Mouse (Mus musculus): Measurements from ENCODE around the gene Mbd6. TPM values are rescaled to one million over a fixed set of nuclear protein-coding genes. Genes with fewer than 3 reads are reported as not detected.

The Mbd6 gene
- polyA plus RNA-seq, 1 experiment from 2014 or later: 8.5 TPM

GRCm38 (mm10) chr10:127288328-127288799 is 454 bp downstream of the Mbd6 start:
- ATAC-seq (ENCODE audit: low FRiP score, low TSS enrichment): peak; percentile 8
- no peaks in the 10 kb centered on the region for H3K9me3 ChIP-seq (ENCODE audit: control insufficient read depth, low read length)
- H3K9ac ChIP-seq (ENCODE audit: low read length): peak overlapping the region; percentile 79
- DNase-seq (ENCODE audit: low spot score): no peak
- peak overlapping the region; percentile 79 for H3K4me2 ChIP-seq (replicated peaks; ENCODE audit: low read depth)
- H3K36me3 ChIP-seq (ENCODE audit: control insufficient read depth, insufficient read depth, low read length): peaks cover 30% of the 10 kb centered on the region
- H3K4me3 ChIP-seq (ENCODE audit: low read depth, low read length): peak overlapping the region; percentile 67
- peaks cover 11% of the 10 kb centered on the region for H3K4me1 ChIP-seq (replicated peaks; ENCODE audit: control insufficient read depth, insufficient read depth)
- H3K27ac ChIP-seq (replicated peaks): peak overlapping the region; percentile 99
- no peaks in the 10 kb centered on the region for H3K27me3 ChIP-seq (ENCODE audit: control insufficient read depth, insufficient read depth, low read length)
- TF ChIP-seq EP300 (optimal IDR thresholded peaks at IDR 0.05) (no peak), CTCF (IDR thresholded peaks at IDR 0.05; ENCODE audit: low read depth) (no peak)
- under 1% methylated on average over 16 of the region's 28 CpGs for WGBS

- peak overlapping the region; percentile 79 for H3K4me2 ChIP-seq (replicated peaks; ENCODE audit: low read depth)
- no peak for DNase-seq (ENCODE audit: low spot score)
Measured at GRCm38 (mm10) chr10:127287936-127288293, 903 bp downstream of the Mbd6 start.

GRCm38 (mm10) chr10:127287271-127287935 is 1.4 kb downstream of the Mbd6 start:
- H3K4me3 ChIP-seq (ENCODE audit: low read depth, low read length): peak overlapping the region; percentile 67
- H3K27ac ChIP-seq (replicated peaks): peak overlapping the region; percentile 99
- DNase-seq (ENCODE audit: low spot score) (no peak), ATAC-seq (ENCODE audit: low FRiP score, low TSS enrichment) (no peak)
- H3K4me2 ChIP-seq (replicated peaks; ENCODE audit: low read depth): peak overlapping the region; percentile 79
- peaks cover 35% of the 10 kb centered on the region for H3K36me3 ChIP-seq (ENCODE audit: control insufficient read depth, insufficient read depth, low read length)
- no peaks in the 10 kb centered on the region for H3K27me3 ChIP-seq (ENCODE audit: control insufficient read depth, insufficient read depth, low read length)
- 51% methylated on average over 15 of the region's 15 CpGs for WGBS
- H3K4me1 ChIP-seq (replicated peaks; ENCODE audit: control insufficient read depth, insufficient read depth): peaks cover 10% of the 10 kb centered on the region
- H3K9me3 ChIP-seq (ENCODE audit: control insufficient read depth, low read length): no peaks in the 10 kb centered on the region
- TF ChIP-seq CTCF (IDR thresholded peaks at IDR 0.05; ENCODE audit: low read depth) (no peak), EP300 (optimal IDR thresholded peaks at IDR 0.05) (no peak)
- H3K9ac ChIP-seq (ENCODE audit: low read length): peak overlapping the region; percentile 79

More at GRCm38 (mm10) chr10:127287936-127288293, 903 bp downstream of the Mbd6 start:
- H3K9me3 ChIP-seq (ENCODE audit: control insufficient read depth, low read length): no peaks in the 10 kb centered on the region
- 2% methylated on average over 3 of the region's 3 CpGs for WGBS
- peak overlapping the region; percentile 67 for H3K4me3 ChIP-seq (ENCODE audit: low read depth, low read length)
- H3K27ac ChIP-seq (replicated peaks): peak overlapping the region; percentile 99
- peaks cover 11% of the 10 kb centered on the region for H3K4me1 ChIP-seq (replicated peaks; ENCODE audit: control insufficient read depth, insufficient read depth)
- no peaks in the 10 kb centered on the region for H3K27me3 ChIP-seq (ENCODE audit: control insufficient read depth, insufficient read depth, low read length)
- H3K36me3 ChIP-seq (ENCODE audit: control insufficient read depth, insufficient read depth, low read length): peaks cover 31% of the 10 kb centered on the region
- ATAC-seq (ENCODE audit: low FRiP score, low TSS enrichment): no peak
- TF ChIP-seq EP300 (optimal IDR thresholded peaks at IDR 0.05): no peak
- no peak for TF ChIP-seq CTCF (IDR thresholded peaks at IDR 0.05; ENCODE audit: low read depth)
- peak overlapping the region; percentile 79 for H3K9ac ChIP-seq (ENCODE audit: low read length)

- Histone ChIP-seq H3K27ac (replicated peaks) (no peak overlapping the region; the same call in 1 of the 2 replicates), H3K4me2 (replicated peaks; ENCODE audit: low read depth) (peak overlapping the region; percentile 79), H3K36me3 (ENCODE audit: control insufficient read depth, insufficient read depth, low read length) (peaks cover 40% of the 10 kb centered on the region), H3K4me3 (ENCODE audit: low read depth, low read length) (no peak overlapping the region), H3K4me1 (replicated peaks; ENCODE audit: control insufficient read depth, insufficient read depth) (peaks cover 8% of the 10 kb centered on the region), H3K27me3 (ENCODE audit: control insufficient read depth, insufficient read depth, low read length) (no peaks in the 10 kb centered on the region), H3K9ac (ENCODE audit: low read length) (peak overlapping the region; percentile 23), H3K9me3 (ENCODE audit: control insufficient read depth, low read length) (no peaks in the 10 kb centered on the region)
- DNase-seq (ENCODE audit: low spot score) (no peak), ATAC-seq (ENCODE audit: low FRiP score, low TSS enrichment) (no peak)
- TF ChIP-seq EP300 (optimal IDR thresholded peaks at IDR 0.05) (no peak), CTCF (IDR thresholded peaks at IDR 0.05; ENCODE audit: low read depth) (no peak)
- 45% methylated on average over 7 of the region's 7 CpGs for WGBS
Measured at GRCm38 (mm10) chr10:127286730-127287129, 2.1 kb downstream of the Mbd6 start.

DNA sequence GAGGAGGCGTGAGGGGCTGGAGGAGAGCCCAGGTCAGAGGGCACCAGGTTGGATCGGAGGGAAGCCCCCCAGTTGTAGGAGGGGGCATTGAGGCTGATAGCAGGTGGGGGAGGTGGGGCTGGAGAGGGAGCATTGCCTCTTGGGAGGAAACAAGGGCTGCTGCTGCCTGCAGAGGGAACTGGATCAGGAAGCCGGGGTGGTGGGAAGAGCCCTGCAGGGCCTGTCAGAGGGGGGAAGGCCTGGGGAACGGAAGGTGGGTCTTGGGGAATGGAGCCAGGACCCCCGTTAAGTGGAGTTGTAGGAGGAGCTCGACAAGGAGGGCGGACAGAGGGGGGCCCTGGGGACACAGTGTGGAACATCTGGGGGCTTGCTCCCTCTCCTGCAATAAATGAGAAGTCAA is 2.6 kb downstream of the Mbd6 start:
- no peak overlapping the region for H3K4me2 ChIP-seq (replicated peaks; ENCODE audit: low read depth)
- no peaks in the 10 kb centered on the region for H3K9me3 ChIP-seq (ENCODE audit: control insufficient read depth, low read length)
- H3K9ac ChIP-seq (ENCODE audit: low read length): no peak overlapping the region
- H3K27ac ChIP-seq (replicated peaks): no peak overlapping the region
- ATAC-seq (ENCODE audit: low FRiP score, low TSS enrichment) (no peak), DNase-seq (ENCODE audit: low spot score) (no peak)
- no peak overlapping the region for H3K4me3 ChIP-seq (ENCODE audit: low read depth, low read length)
- peaks cover 42% of the 10 kb centered on the region for H3K36me3 ChIP-seq (ENCODE audit: control insufficient read depth, insufficient read depth, low read length)
- WGBS: 65% methylated on average over 6 of the region's 7 CpGs
- TF ChIP-seq CTCF (IDR thresholded peaks at IDR 0.05; ENCODE audit: low read depth) (no peak), EP300 (optimal IDR thresholded peaks at IDR 0.05) (no peak)
- no peaks in the 10 kb centered on the region for H3K27me3 ChIP-seq (ENCODE audit: control insufficient read depth, insufficient read depth, low read length)
- peaks cover 5% of the 10 kb centered on the region for H3K4me1 ChIP-seq (replicated peaks; ENCODE audit: control insufficient read depth, insufficient read depth)

DNA sequence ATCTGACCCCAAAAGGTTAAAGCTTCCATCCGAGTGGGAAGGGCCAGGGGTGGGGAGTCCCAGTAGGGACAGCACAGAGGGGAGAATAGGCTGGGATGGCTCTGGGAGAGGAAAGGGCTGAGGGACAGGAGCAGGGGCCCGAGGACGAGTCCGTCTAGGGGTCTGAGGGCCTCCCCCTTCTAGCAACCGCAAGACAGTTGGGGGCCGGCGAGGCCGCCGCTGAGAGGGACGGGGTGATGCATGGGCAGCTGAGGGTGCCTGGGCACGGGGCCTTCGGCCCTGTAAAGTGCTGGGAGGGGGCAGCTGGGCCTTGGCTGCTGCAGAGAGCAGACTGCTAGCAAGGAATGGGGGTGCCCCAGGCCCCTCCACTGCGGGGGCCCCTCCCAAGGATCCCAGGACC is 3.2 kb downstream of the Mbd6 start:
- no peak overlapping the region for H3K27ac ChIP-seq (replicated peaks)
- WGBS: 80% methylated on average over 13 of the region's 13 CpGs
- no peak for TF ChIP-seq CTCF (IDR thresholded peaks at IDR 0.05; ENCODE audit: low read depth)
- TF ChIP-seq EP300 (optimal IDR thresholded peaks at IDR 0.05): no peak
- H3K36me3 ChIP-seq (ENCODE audit: control insufficient read depth, insufficient read depth, low read length): peaks cover 42% of the 10 kb centered on the region
- H3K4me3 ChIP-seq (ENCODE audit: low read depth, low read length): no peak overlapping the region
- DNase-seq (ENCODE audit: low spot score): no peak
- no peak for ATAC-seq (ENCODE audit: low FRiP score, low TSS enrichment)
- no peaks in the 10 kb centered on the region for H3K27me3 ChIP-seq (ENCODE audit: control insufficient read depth, insufficient read depth, low read length)
- H3K9ac ChIP-seq (ENCODE audit: low read length): no peak overlapping the region
- H3K9me3 ChIP-seq (ENCODE audit: control insufficient read depth, low read length): no peaks in the 10 kb centered on the region
- H3K4me1 ChIP-seq (replicated peaks; ENCODE audit: control insufficient read depth, insufficient read depth): peaks cover 5% of the 10 kb centered on the region
- H3K4me2 ChIP-seq (replicated peaks; ENCODE audit: low read depth): no peak overlapping the region
